Mouse (Mus musculus) midbrain, embryonic 11.5 days (tissue): Measurements from ENCODE around the gene Hdhd3. TPM values are rescaled to one million over a fixed set of nuclear protein-coding genes. Genes with fewer than 3 reads are reported as not detected.

Source experiments
- ATAC-seq: fragments of 200-750 bp; cut with Nextera tagmentation; 2 replicates; pipeline ENCODE4 v1.8.0; 2017; ENCODE audit warnings: moderate TSS enrichment, moderate library complexity; ENCODE audit not compliant: low FRiP score
- DNase-seq: peaks from one replicate; pipeline ENCODE4 v3.0.0; 2015; ENCODE audit warnings: low spot score; ENCODE audit errors: missing footprints
- H3K27ac ChIP-seq: fragments of 300-500 bp; sonication (generic); 2 replicates; pipeline ENCODE4 v1.5.1; 2014; ENCODE audit warnings: low read depth, low read length
- H3K27me3 ChIP-seq: fragments of 300-500 bp; sonication (generic); 2 replicates; pipeline ENCODE4 v1.6.1; 2014; ENCODE audit warnings: mild to moderate bottlenecking, low read length, moderate library complexity, mixed read lengths; ENCODE audit not compliant: control insufficient read depth, insufficient read depth
- H3K36me3 ChIP-seq: fragments of 300-500 bp; sonication (generic); 2 replicates; pipeline ENCODE4 v1.6.1; 2014; ENCODE audit warnings: mild to moderate bottlenecking, low read length, moderate library complexity, mixed read lengths; ENCODE audit not compliant: control insufficient read depth, insufficient read depth
- H3K4me1 ChIP-seq: fragments of 300-500 bp; sonication (generic); 2 replicates; pipeline ENCODE4 v1.6.1; 2014; ENCODE audit warnings: low read length; ENCODE audit not compliant: control insufficient read depth, insufficient read depth
- H3K4me2 ChIP-seq: fragments of 300-500 bp; sonication (generic); 2 replicates; pipeline ENCODE4 v1.6.1; 2014; ENCODE audit warnings: mild to moderate bottlenecking, moderate library complexity
- H3K4me3 ChIP-seq: fragments of 300-500 bp; sonication (generic); 2 replicates; pipeline ENCODE4 v1.5.1; 2014; ENCODE audit warnings: low read depth, low read length
- H3K9ac ChIP-seq: fragments of 300-500 bp; sonication (generic); 2 replicates; pipeline ENCODE4 v1.6.1; 2014; ENCODE audit warnings: low read length
- H3K9me3 ChIP-seq: fragments of 300-500 bp; sonication (generic); 2 replicates; pipeline ENCODE4 v1.6.1; 2016; ENCODE audit warnings: low read length; ENCODE audit not compliant: control insufficient read depth
- WGBS: fragments of 180-500 bp; shearing (Covaris S2); extraction: QIAGEN DNeasy Blood & Tissue Kit; methylation state at CpG from one replicate; pipeline ENCODE4 v1.1.7; 2014; 5-methylcytosine and 5-hydroxymethylcytosine counted together
- polyA plus RNA-seq: library from polyadenylated mRNA; unstranded; fragments of >200 nt; fragmentation: Nextera tagmentation; extraction: Ambion mirVana; gene quantifications from 2 replicates; pipeline ENCODE4 v1.2.1, GENCODE M21; 2014

The Hdhd3 gene
- polyA plus RNA-seq, 1 experiment from 2014 or later: 12.1 TPM

DNA sequence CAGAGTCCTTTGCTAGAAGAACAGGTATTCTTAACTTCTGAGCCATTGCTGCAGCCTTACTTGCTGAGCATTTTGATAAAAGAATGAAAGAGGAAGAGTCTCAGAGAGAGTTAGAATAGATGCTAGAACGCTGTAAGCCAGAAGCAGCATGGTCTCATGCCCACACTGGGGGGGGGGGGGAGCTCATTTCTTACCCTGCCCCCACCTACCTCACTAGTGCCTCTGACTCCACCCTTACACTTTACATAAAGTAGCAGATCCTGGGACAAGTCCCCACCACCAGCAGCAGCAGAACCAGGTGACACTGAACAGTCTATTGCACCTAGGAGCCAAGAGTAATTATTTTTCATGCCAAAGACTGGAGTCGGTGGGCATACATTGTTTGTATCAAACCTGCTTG lies 28.1 kb downstream of the Hdhd3 start:
- ATAC-seq (no peak), DNase-seq (no peak)
- H3K9ac ChIP-seq: no peak overlapping the region
- H3K9me3 ChIP-seq: no peaks in the 10 kb centered on the region
- peaks cover 4% of the 10 kb centered on the region for H3K27me3 ChIP-seq
- H3K27ac ChIP-seq: no peak overlapping the region
- no peak overlapping the region for H3K4me2 ChIP-seq
- 78% methylated on average over 2 of the region's 2 CpGs for WGBS
- H3K36me3 ChIP-seq: no peaks in the 10 kb centered on the region
- peaks cover 9% of the 10 kb centered on the region; the same call in 1 of the 2 replicates for H3K4me1 ChIP-seq
- no peak overlapping the region for H3K4me3 ChIP-seq

GRCm38 (mm10) chr4:62472071-62472470 lies 31.2 kb downstream of the Hdhd3 start:
- Histone ChIP-seq H3K36me3 (no peaks in the 10 kb centered on the region), H3K9me3 (no peaks in the 10 kb centered on the region), H3K27ac (no peak overlapping the region), H3K9ac (no peak overlapping the region), H3K4me1 (peaks cover 7% of the 10 kb centered on the region; the same call in 1 of the 2 replicates), H3K4me3 (no peak overlapping the region), H3K4me2 (no peak overlapping the region), H3K27me3 (no peaks in the 10 kb centered on the region; the same call in 1 of the 2 replicates)
- WGBS: 97% methylated on average over 2 of the region's 2 CpGs
- DNase-seq (no peak), ATAC-seq (no peak)

DNA sequence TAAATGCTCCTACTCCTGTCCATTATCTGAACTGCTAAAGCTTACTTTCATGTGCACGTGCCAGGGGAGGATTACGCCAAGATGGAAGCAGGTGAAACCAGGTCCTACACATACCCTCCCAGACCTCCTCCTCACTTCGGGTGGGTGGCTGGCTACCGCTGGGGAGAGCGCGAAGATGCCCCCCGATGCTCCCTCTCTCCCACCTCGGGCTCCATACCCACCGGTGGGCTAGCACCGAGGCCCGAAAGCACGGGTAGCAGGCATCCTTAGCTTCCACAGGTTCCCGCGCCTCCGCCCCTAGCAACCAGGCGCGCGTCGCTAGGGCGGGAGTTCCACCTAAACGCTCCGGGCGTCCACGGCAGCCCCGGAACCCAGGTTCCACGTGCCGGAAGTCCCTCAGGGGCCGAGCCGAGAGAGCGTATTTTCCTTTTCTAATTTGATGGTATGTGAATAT lies 32.6 kb downstream of the Hdhd3 start, which contains the start of gene Wdr31:
Wdr31 (minus strand) TSS at position 299 of the 454 bp plus-strand sequence.
- Histone ChIP-seq H3K36me3 (no peaks in the 10 kb centered on the region), H3K4me3 (peak within 1 kb of the TSS; percentile 55), H3K9ac (peak within 1 kb of the TSS; percentile 74), H3K9me3 (no peaks in the 10 kb centered on the region), H3K4me2 (peak within 1 kb of the TSS; percentile 87), H3K4me1 (peaks cover 7% of the 10 kb centered on the region; the same call in 1 of the 2 replicates), H3K27me3 (no peaks in the 10 kb centered on the region), H3K27ac (no peak within 1 kb of the TSS)
- DNase-seq (peak; percentile 99), ATAC-seq (peak; percentile 93)
- WGBS: 2% methylated on average over 30 of the region's 30 CpGs

GRCm38 (mm10) chr4:62468158-62468557 lies 35.1 kb downstream of the Hdhd3 start:
- no peak for DNase-seq
- H3K27me3 ChIP-seq: no peaks in the 10 kb centered on the region
- H3K9me3 ChIP-seq: no peaks in the 10 kb centered on the region
- H3K36me3 ChIP-seq: no peaks in the 10 kb centered on the region
- no peak overlapping the region for H3K4me3 ChIP-seq
- H3K4me1 ChIP-seq: peaks cover 7% of the 10 kb centered on the region; the same call in 1 of the 2 replicates
- no peak overlapping the region for H3K27ac ChIP-seq
- ATAC-seq: no peak
- H3K4me2 ChIP-seq: no peak overlapping the region
- WGBS: 82% methylated on average over 1 of the region's 1 CpGs
- H3K9ac ChIP-seq: no peak overlapping the region

- no peak overlapping the region for H3K9ac ChIP-seq
- 90% methylated on average over 2 of the region's 2 CpGs for WGBS
- no peak overlapping the region for H3K4me2 ChIP-seq
- no peak overlapping the region for H3K4me3 ChIP-seq
- no peak for DNase-seq
- no peak for ATAC-seq
- no peaks in the 10 kb centered on the region for H3K36me3 ChIP-seq
- H3K4me1 ChIP-seq: no peaks in the 10 kb centered on the region
- no peak overlapping the region for H3K27ac ChIP-seq
- no peaks in the 10 kb centered on the region for H3K9me3 ChIP-seq
- H3K27me3 ChIP-seq: no peaks in the 10 kb centered on the region
These were observed 40.1 kb downstream of the Hdhd3 start for GRCm38 (mm10) chr4:62463124-62463523.

GRCm38 (mm10) chr4:62460348-62460747 lies 42.9 kb downstream of the Hdhd3 start:
- DNase-seq: no peak
- no peak for ATAC-seq
- 93% methylated on average over 8 of the region's 8 CpGs for WGBS

DNA sequence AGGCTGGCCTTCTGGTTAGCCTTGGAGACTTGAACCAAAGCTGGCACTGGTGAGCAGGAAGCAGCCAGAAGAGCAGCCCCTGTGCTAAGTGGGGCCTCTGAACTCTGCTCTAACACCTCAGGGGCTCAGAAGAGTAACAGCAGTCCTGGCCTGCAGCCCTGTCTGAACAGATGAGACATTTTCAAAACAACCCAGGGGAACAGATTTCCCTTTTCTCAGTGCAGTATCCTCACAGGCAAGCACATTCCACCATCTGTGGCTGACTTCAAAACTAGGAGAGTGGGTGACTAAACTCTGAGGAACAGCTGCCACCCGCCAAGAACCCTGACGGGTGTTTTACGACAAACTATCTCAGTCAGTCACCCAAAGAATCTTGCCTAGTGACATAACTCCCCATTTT lies 44.2 kb downstream of the Hdhd3 start:
- 88% methylated on average over 3 of the region's 3 CpGs for WGBS
- H3K4me1 ChIP-seq: no peaks in the 10 kb centered on the region
- no peak overlapping the region for H3K4me3 ChIP-seq
- no peak for DNase-seq
- H3K36me3 ChIP-seq: no peaks in the 10 kb centered on the region
- H3K27me3 ChIP-seq: no peaks in the 10 kb centered on the region
- H3K27ac ChIP-seq: no peak overlapping the region
- H3K9ac ChIP-seq: no peak overlapping the region
- no peak for ATAC-seq
- no peaks in the 10 kb centered on the region for H3K9me3 ChIP-seq
- H3K4me2 ChIP-seq: no peak overlapping the region

More at GRCm38 (mm10) chr4:62460348-62460747, 42.9 kb downstream of the Hdhd3 start:
- Histone ChIP-seq H3K36me3 (no peaks in the 10 kb centered on the region), H3K4me1 (no peaks in the 10 kb centered on the region), H3K27ac (no peak overlapping the region), H3K27me3 (no peaks in the 10 kb centered on the region), H3K4me2 (no peak overlapping the region), H3K4me3 (no peak overlapping the region), H3K9me3 (no peaks in the 10 kb centered on the region), H3K9ac (no peak overlapping the region)

- Histone ChIP-seq H3K4me1 (no peaks in the 10 kb centered on the region), H3K4me3 (no peak overlapping the region), H3K9me3 (no peaks in the 10 kb centered on the region), H3K9ac (no peak overlapping the region), H3K36me3 (no peaks in the 10 kb centered on the region), H3K27me3 (no peaks in the 10 kb centered on the region), H3K4me2 (no peak overlapping the region), H3K27ac (no peak overlapping the region)
- DNase-seq: no peak
- ATAC-seq: 0 out of 2 replicates have a peak, but pooled peaks have one; percentile 33
- WGBS: 68% methylated on average over 5 of the region's 5 CpGs
These were observed 48.3 kb downstream of the Hdhd3 start for GRCm38 (mm10) chr4:62454995-62455394.
